7 mouse cellular contexts compared by ENCODE assay signal in the genomic region with DNA sequence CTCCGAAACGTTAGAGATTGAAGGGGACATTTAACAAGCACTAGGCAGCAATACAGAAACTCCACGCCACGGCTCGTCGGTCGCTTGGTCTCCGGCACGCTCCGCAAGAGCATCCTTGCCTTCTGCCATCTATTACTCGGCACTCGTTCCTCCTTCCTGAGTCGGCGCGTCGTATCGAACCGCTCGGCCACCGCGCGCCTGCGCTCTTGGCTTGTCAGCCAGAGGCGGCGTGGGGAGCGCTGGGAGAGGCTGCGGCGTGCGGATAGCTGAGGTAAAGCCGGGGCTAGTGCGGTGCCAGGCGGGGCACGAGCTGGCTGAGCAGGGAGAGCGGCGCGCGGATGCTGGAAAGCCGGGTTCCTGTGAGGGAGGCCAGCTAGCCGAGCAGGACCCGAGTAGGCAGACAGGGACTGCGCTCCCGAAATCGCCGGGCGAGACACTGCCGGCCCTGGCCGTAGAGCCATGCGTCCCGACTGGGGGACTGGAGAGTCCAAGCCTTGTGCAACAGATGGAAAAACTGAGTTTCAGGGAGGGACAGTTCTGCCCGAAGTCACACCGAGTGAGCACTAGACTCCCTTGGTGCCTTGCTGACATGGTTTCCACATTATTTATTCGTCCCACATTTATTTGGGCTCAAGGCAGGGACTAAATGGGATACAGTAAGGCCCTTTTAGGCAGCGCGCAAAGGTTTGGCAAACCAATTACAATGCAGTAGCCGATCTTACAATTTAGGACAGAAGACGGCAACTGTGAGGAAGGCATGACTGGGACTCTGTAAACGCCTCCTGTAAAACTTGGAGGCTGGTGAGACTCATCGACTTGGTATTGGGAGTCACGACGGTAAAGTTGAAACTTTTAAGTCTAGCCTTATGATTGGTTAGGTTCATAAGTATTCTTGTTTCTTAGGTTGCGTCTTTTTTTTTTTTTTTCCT. TPM values are rescaled to one million over a fixed set of nuclear protein-coding genes. Genes with fewer than 3 reads are reported as not detected.
DNase-seq lines count a peak whose midpoint lies in the region; ATAC-seq lines count a peak whose summit lies in the region.

TSS of gene Eif2b3 (plus strand) at position 197 of the 929 bp plus-strand sequence.

- intact Hi-C loops in left cerebral cortex, postnatal 25 days (cut with DNase I), result loop anchor here (1.0 to 5.0 kb wide), 2 partner anchors 74 to 123 kb away; no protein-coding TSS in a partner anchor

- H3K4me1 ChIP-seq in intestine, embryonic 15.5 days (replicated peaks), result 0 out of 2 replicates have a peak, but pooled peaks cover 6% of the 10 kb centered on the region
- H3K4me1 ChIP-seq in midbrain, embryonic 10.5 days, result peaks cover 14% of the 10 kb centered on the region

- H3K27me3 ChIP-seq in intestine, embryonic 15.5 days (replicated peaks), result no peaks in the 10 kb centered on the region
- H3K27me3 ChIP-seq in midbrain, embryonic 10.5 days (ENCODE audit: low read depth, poor library complexity, severe bottlenecking), result no peaks in the 10 kb centered on the region

- H3K9me3 ChIP-seq in intestine, embryonic 15.5 days, result no peaks in the 10 kb centered on the region
- no peaks in the 10 kb centered on the region for H3K9me3 ChIP-seq in midbrain, embryonic 10.5 days (replicated peaks)

- H3K36me3 ChIP-seq in intestine, embryonic 15.5 days, result no peaks in the 10 kb centered on the region; the same call in 1 of the 2 replicates
- peaks cover 25% of the 10 kb centered on the region for H3K36me3 ChIP-seq in midbrain, embryonic 10.5 days

- peak; percentile 92 to 97 for DNase-seq in adrenal gland, adult (ENCODE audit: inconsistent age in 2 of 2, low spot score in 1 of 2)
- DNase-seq in embryo, embryonic 10.5 days (ENCODE audit: low spot score), result peak; percentile 96
- DNase-seq in gastrocnemius, postnatal 25 days, result peak; percentile 87
- peak; percentile 90 to 94 for DNase-seq in left cerebral cortex, postnatal 25 days (ENCODE audit: low spot score in 2 of 2)
- DNase-seq in midbrain, embryonic 10.5 days (ENCODE audit: low spot score), result peak; percentile 93
- DNase-seq in right cerebral cortex, postnatal 4 days, result peak; percentile 87

- H3K27ac ChIP-seq in intestine, embryonic 15.5 days, result no peak within 1 kb of the TSS
- H3K27ac ChIP-seq in midbrain, embryonic 10.5 days (replicated peaks), result peak within 1 kb of the TSS; percentile 87

- H3K4me2 ChIP-seq in intestine, embryonic 15.5 days (replicated peaks), result peak within 1 kb of the TSS; percentile 71

- H3K9ac ChIP-seq in intestine, embryonic 15.5 days, result peak within 1 kb of the TSS; percentile 81

- WGBS in intestine, embryonic 15.5 days, result under 1% methylated on average over 61 of the region's 61 CpGs
- under 1% methylated on average over 61 of the region's 61 CpGs for WGBS in midbrain, embryonic 10.5 days

- peak; percentile 99 for ATAC-seq in intestine, embryonic 15.5 days

- H3K4me3 ChIP-seq in intestine, embryonic 15.5 days (replicated peaks), result peak within 1 kb of the TSS; percentile 81
- peak within 1 kb of the TSS; percentile 96 for H3K4me3 ChIP-seq in midbrain, embryonic 10.5 days

RNA-seq across cellular contexts. Expression of gene Eif2b3, which starts in this region (rescaled TPM):
- 10 to 100 TPM; 17.6 to 18.4 TPM for total RNA-seq in gastrocnemius, postnatal 25 days (2021)
- 32.2 and 37.7 TPM in 2 replicates for polyA plus RNA-seq in intestine, embryonic 15.5 days (2015; fragmentation: Nextera tagmentation; extraction: Ambion mirVana)
- 10 to 100 TPM; 18.5 to 19.7 TPM for total RNA-seq in left cerebral cortex, postnatal 25 days (2021)
- polyA plus RNA-seq in midbrain, embryonic 10.5 days (2016; fragmentation: Nextera tagmentation; extraction: Ambion mirVana), result 48.4 and 56.4 TPM in 2 replicates
